11 mouse cellular contexts compared by ENCODE assay signal in the genomic region with DNA sequence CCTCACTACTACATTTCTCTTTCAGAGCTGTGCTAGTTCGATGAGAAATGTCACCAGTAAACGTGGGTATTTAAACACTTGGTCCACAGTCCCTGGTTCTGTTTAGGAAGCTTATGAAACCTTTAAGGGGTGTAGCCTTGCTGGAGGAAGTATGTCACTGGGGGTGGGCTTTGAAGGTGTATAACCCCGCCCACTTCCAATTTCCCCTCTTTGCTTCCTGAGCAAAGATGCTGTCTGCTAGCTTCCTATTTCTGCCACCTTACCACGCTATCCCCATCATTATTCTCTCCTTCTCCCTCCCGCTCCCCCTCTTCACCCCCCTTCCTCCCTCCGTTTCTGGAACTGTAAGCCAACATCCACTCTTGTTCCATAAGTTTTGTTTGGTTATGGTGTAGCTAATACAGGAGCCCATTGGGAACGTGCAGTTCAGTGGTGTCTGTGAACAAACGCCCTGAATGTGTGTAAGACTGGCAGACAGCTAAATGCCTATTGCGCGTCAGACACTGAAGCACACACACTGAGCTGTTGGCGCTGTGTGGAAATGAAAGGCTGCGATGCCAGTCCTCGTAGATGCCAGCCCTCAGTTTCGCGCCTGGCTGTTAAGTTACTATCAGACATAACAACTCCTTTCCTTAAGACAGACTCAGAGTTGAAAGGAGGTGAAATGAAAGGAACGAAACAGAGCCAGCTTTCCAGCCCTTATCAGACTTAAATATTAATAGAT. TPM values are rescaled to one million over a fixed set of nuclear protein-coding genes. Genes with fewer than 3 reads are reported as not detected.
DNase-seq lines count a peak whose midpoint lies in the region; ATAC-seq and TF ChIP-seq lines count a peak whose summit lies in the region.
"Had no signal": no experiment of that assay in that cellular context is flagged by ENCODE, and none has a peak within 500 bp of the region (broad histone marks: within the 10 kb centered on the region; RNA-seq: fewer than 3 reads in every experiment).

No protein-coding gene starts in this region.

- no peaks in the 10 kb centered on the region for H3K9me3 ChIP-seq in forebrain, embryonic 15.5 days
- no peaks in the 10 kb centered on the region for H3K9me3 ChIP-seq in forebrain, embryonic 11.5 days (ENCODE audit: control insufficient read depth, low read length)

- no peak for DNase-seq in forebrain, embryonic 11.5 days (ENCODE audit: low spot score)
- DNase-seq in lung, adult 18-20 months: peak; percentile 32 to 42
- DNase-seq in lung, adult 2 months: no peak
- DNase-seq in cerebellum, postnatal 36 days: peak; percentile 24 to 28
- no peak for DNase-seq in adrenal gland, adult 8-10 months
- DNase-seq in ovary, adult 18-20 months (ENCODE audit: low spot score): no peak
- DNase-seq: adrenal gland, adult 2 months; midbrain, embryonic 14.5 days had no signal

- H3K4me2 ChIP-seq in forebrain, embryonic 15.5 days (replicated peaks): no peak overlapping the region; the same call in 1 of the 2 replicates
- H3K4me2 ChIP-seq in forebrain, embryonic 11.5 days (ENCODE audit: low read depth, low read length, severe bottlenecking): no peak overlapping the region

- ATAC-seq in forebrain, embryonic 15.5 days (replicated peaks): peak; percentile 65
- no peak for ATAC-seq in forebrain, embryonic 11.5 days (replicated peaks; ENCODE audit: low FRiP score)
- peak; percentile 62 for ATAC-seq in neutrophil, adult 5-6 weeks (ENCODE audit: extremely low read depth, insufficient number of reproducible peaks, low FRiP score, poor library complexity, severe bottlenecking)
- ATAC-seq: inflammation-experienced regulatory T-cells, adult 6 months had no signal

- peak overlapping the region; percentile 22; the same call in 1 of the 2 replicates for H3K27ac ChIP-seq in forebrain, embryonic 15.5 days (replicated peaks)
- H3K27ac ChIP-seq in forebrain, embryonic 11.5 days (ENCODE audit: low read depth, low read length): no peak overlapping the region

- TF ChIP-seq POLR2A in lung, adult 2 months (IDR thresholded peaks at IDR 0.05; ENCODE audit: borderline replicate concordance, extremely low read depth, low read depth, low read length): no peak

- H3K27me3 ChIP-seq in forebrain, embryonic 15.5 days: no peaks in the 10 kb centered on the region
- H3K27me3 ChIP-seq in forebrain, embryonic 11.5 days (ENCODE audit: control insufficient read depth, insufficient read depth, low read length): no peaks in the 10 kb centered on the region

- H3K9ac ChIP-seq in forebrain, embryonic 15.5 days (replicated peaks): no peak overlapping the region
- H3K9ac ChIP-seq in forebrain, embryonic 11.5 days (ENCODE audit: low read length): no peak overlapping the region

- no peak for TF ChIP-seq CTCF in lung, adult 2 months (IDR thresholded peaks at IDR 0.05; ENCODE audit: insufficient read depth, low read length)

- H3K36me3 ChIP-seq in forebrain, embryonic 15.5 days: no peaks in the 10 kb centered on the region
- H3K36me3 ChIP-seq in forebrain, embryonic 11.5 days (ENCODE audit: control insufficient read depth, insufficient read depth, low read length): no peaks in the 10 kb centered on the region

- WGBS in forebrain, embryonic 15.5 days: 66% methylated on average over 16 of the region's 16 CpGs
- 87% methylated on average over 16 of the region's 16 CpGs for WGBS in forebrain, embryonic 11.5 days
- 66% methylated on average over 16 of the region's 16 CpGs for WGBS in lung, adult 2 months

- H3K4me3 ChIP-seq in forebrain, embryonic 15.5 days: no peak overlapping the region
- H3K4me3 ChIP-seq in forebrain, embryonic 11.5 days (ENCODE audit: low read depth, low read length): no peak overlapping the region
- no peak overlapping the region for H3K4me3 ChIP-seq in lung, adult 2 months (replicated peaks; ENCODE audit: extremely low read depth, low read depth, low read length)

- H3K4me1 ChIP-seq in forebrain, embryonic 15.5 days: peaks cover 16% of the 10 kb centered on the region; the same call in 1 of the 2 replicates
- H3K4me1 ChIP-seq in forebrain, embryonic 11.5 days (replicated peaks; ENCODE audit: control insufficient read depth, insufficient read depth, low read length): no peaks in the 10 kb centered on the region
- H3K4me1 ChIP-seq in lung, adult 2 months (ENCODE audit: control insufficient read depth, insufficient read depth, low read length): no peaks in the 10 kb centered on the region

RNA-seq across cellular contexts. Expression of a gene that starts 37.8 kb away (rescaled TPM):
- polyA plus RNA-seq in forebrain, embryonic 15.5 days (2015; fragmentation: Nextera tagmentation; extraction: Ambion mirVana): 35.5 and 36.3 TPM in 2 replicates
- 8.2 and 8.4 TPM in 2 replicates for polyA plus RNA-seq in forebrain, embryonic 11.5 days (2014; fragmentation: Nextera tagmentation; extraction: Ambion mirVana)
- polyA plus RNA-seq in lung, adult 2 months (2012; rRNA removed): 37.0 and 39.3 TPM in 2 replicates
- 110 and 115 TPM in 2 replicates for total RNA-seq in neutrophil, adult 5-6 weeks (2017)
- 10 to 100 TPM; 27.2 to 38.9 (median 27.8) TPM for total RNA-seq in adrenal gland, adult 8-10 months (2022)

Comparison
In these comparisons a context has a peak if more than half of its experiments do, and no peak if none do; other contexts are left out.
1. DNase-seq: peak in lung, adult 18-20 months (2 of 2) and cerebellum, postnatal 36 days (2 of 2); none in forebrain, embryonic 11.5 days (single experiment), lung, adult 2 months (single experiment), adrenal gland, adult 8-10 months (single experiment) and ovary, adult 18-20 months (single experiment).